24 mouse cellular contexts compared by ENCODE assay signal in genomic region chr10:17775079-17775478, GRCm38 (mm10). TPM values are rescaled to one million over a fixed set of nuclear protein-coding genes. Genes with fewer than 3 reads are reported as not detected.
A peak's percentile ranks its signal among the peaks of the same experiment; 100 is the strongest.
DNase-seq lines count a peak whose midpoint lies in the region; ATAC-seq and TF ChIP-seq lines count a peak whose summit lies in the region.
"Had no signal": no experiment of that assay in that cellular context is flagged by ENCODE, and none has a peak within 500 bp of the region (broad histone marks: within the 10 kb centered on the region; RNA-seq: fewer than 3 reads in every experiment).

No protein-coding gene starts in this region.

- no peak for TF ChIP-seq EP300 in lung, postnatal 0 days (IDR thresholded peaks at IDR 0.05)
- peak; percentile 89 for TF ChIP-seq EP300 in CH12.LX (IDR thresholded peaks at IDR 0.05; ENCODE audit: low read length)

- no peak overlapping the region for H3K4me2 ChIP-seq in lung, postnatal 0 days (replicated peaks; ENCODE audit: low read depth, low read length)
- no peak overlapping the region for H3K4me2 ChIP-seq in CH12.LX (ENCODE audit: insufficient read depth, low read depth, poor library complexity, severe bottlenecking)
- H3K4me2 ChIP-seq in kidney, embryonic 15.5 days: no peak overlapping the region
- H3K4me2 ChIP-seq: forebrain, embryonic 15.5 days; limb, embryonic 12.5 days; midbrain, embryonic 13.5 days; neural tube, embryonic 13.5 days had no signal

- no peaks in the 10 kb centered on the region for H3K9me3 ChIP-seq in lung, postnatal 0 days (ENCODE audit: low read length)
- H3K9me3 ChIP-seq in CH12.LX (replicated peaks; ENCODE audit: low read length): no peaks in the 10 kb centered on the region
- no peaks in the 10 kb centered on the region for H3K9me3 ChIP-seq in kidney, embryonic 15.5 days (replicated peaks)
- H3K9me3 ChIP-seq: forebrain, embryonic 15.5 days; limb, embryonic 12.5 days; midbrain, embryonic 13.5 days; neural tube, embryonic 13.5 days had no signal

- no peak for TF ChIP-seq CTCF in lung, postnatal 0 days (IDR thresholded peaks at IDR 0.05)
- no peak for TF ChIP-seq CTCF in lung, adult 2 months (IDR thresholded peaks at IDR 0.05; ENCODE audit: insufficient read depth, low read length)
- TF ChIP-seq CTCF in CH12.LX (conservative IDR thresholded peaks at IDR 0.05 in 1 of 2, IDR thresholded peaks at IDR 0.05 in 1 of 2; ENCODE audit: low read depth in 2 of 2, low read length in 2 of 2): no peak

- H3K79me2 ChIP-seq in CH12.LX (replicated peaks; ENCODE audit: control insufficient read depth, extremely low read depth, insufficient read depth, poor library complexity, severe bottlenecking): no peaks in the 10 kb centered on the region

- no peaks in the 10 kb centered on the region for H3K36me3 ChIP-seq in lung, postnatal 0 days (ENCODE audit: insufficient read depth, low read length)
- H3K36me3 ChIP-seq in CH12.LX (replicated peaks in 1 of 2; ENCODE audit: control insufficient read depth in 1 of 2, insufficient read depth in 1 of 2, low read length in 1 of 2): no peaks in the 10 kb centered on the region
- H3K36me3 ChIP-seq in splenic B cell, adult 2 months (ENCODE audit: control insufficient read depth, insufficient read depth, low read length, poor library complexity, severe bottlenecking): no peaks in the 10 kb centered on the region
- H3K36me3 ChIP-seq in kidney, embryonic 15.5 days: no peaks in the 10 kb centered on the region
- H3K36me3 ChIP-seq: forebrain, embryonic 15.5 days; limb, embryonic 12.5 days; midbrain, embryonic 13.5 days; neural tube, embryonic 13.5 days had no signal

- in situ Hi-C loops in CH12.LX (cut with MboI; ENCODE audit: low pct_ligation_motif_present, low pct_unique_long_range_greater_than_20kb, low sequenced_read_pairs): no loop called here

- H3K4me1 ChIP-seq in lung, postnatal 0 days (ENCODE audit: insufficient read depth, low read depth, low read length): no peaks in the 10 kb centered on the region
- no peaks in the 10 kb centered on the region for H3K4me1 ChIP-seq in lung, adult 2 months (ENCODE audit: control insufficient read depth, insufficient read depth, low read length)
- H3K4me1 ChIP-seq in CH12.LX (ENCODE audit: control insufficient read depth in 1 of 2, insufficient read depth in 2 of 2): peaks cover 15 to 42% of the 10 kb centered on the region in 2 experiments
- no peaks in the 10 kb centered on the region for H3K4me1 ChIP-seq in kidney, embryonic 15.5 days
- H3K4me1 ChIP-seq: forebrain, embryonic 15.5 days; limb, embryonic 12.5 days; midbrain, embryonic 13.5 days; neural tube, embryonic 13.5 days had no signal

- DNase-seq in lung, postnatal 0 days (ENCODE audit: low spot score): peak; percentile 29
- no peak for DNase-seq in lung, adult 2 months
- DNase-seq in CH12.LX (ENCODE audit: extremely low read depth): peak; percentile 74
- DNase-seq in induced T-regulatory cell, adult 2 months (ENCODE audit: low read depth): peak; percentile 83
- peak; percentile 35 for DNase-seq in splenic B cell, adult 2 months (ENCODE audit: low read depth, low spot score)
- no peak for DNase-seq in right cerebral cortex, adult 2 months (ENCODE audit: low spot score in 2 of 2)
- DNase-seq in spleen, postnatal 14 days (ENCODE audit: low spot score in 2 of 2): no peak
- DNase-seq: adrenal gland, postnatal 10 days; cerebellum, adult 9-11 months; embryo, embryonic 11 days; gastrocnemius, adult 2 months; heart, adult 2 months; kidney, adult 9 months; lung, postnatal 36 days; spleen, adult 18-20 months had no signal

- WGBS in lung, postnatal 0 days: 58% methylated on average over 4 of the region's 4 CpGs
- 52% methylated on average over 4 of the region's 4 CpGs for WGBS in lung, adult 2 months
- WGBS in kidney, embryonic 15.5 days: 65% methylated on average over 4 of the region's 4 CpGs

- dilution Hi-C loops in CH12.LX (cut with MboI; ENCODE audit: extremely low pct_ligation_motif_present, extremely low pct_unique_long_range_greater_than_20kb, low sequenced_read_pairs): no loop called here

- ATAC-seq in lung, postnatal 0 days: no peak
- ATAC-seq in kidney, embryonic 15.5 days (replicated peaks; ENCODE audit: low FRiP score): no peak
- ATAC-seq: forebrain, embryonic 15.5 days; hindbrain, postnatal 0 days; midbrain, embryonic 13.5 days had no signal

- no peak for TF ChIP-seq RAD21 in CH12.LX (IDR thresholded peaks at IDR 0.05; ENCODE audit: low read depth, low read length)

- H3K27ac ChIP-seq in lung, postnatal 0 days (ENCODE audit: low read length): no peak overlapping the region
- no peak overlapping the region for H3K27ac ChIP-seq in CH12.LX (ENCODE audit: insufficient read depth, low read depth)
- no peak overlapping the region for H3K27ac ChIP-seq in kidney, embryonic 15.5 days
- H3K27ac ChIP-seq: forebrain, embryonic 15.5 days; gastrocnemius, adult 2 months; heart, adult 2 months; hindbrain, postnatal 0 days; layer of hippocampus, adult 2 months; left cerebral cortex, adult 2 months; limb, embryonic 12.5 days; midbrain, embryonic 13.5 days; neural tube, embryonic 13.5 days had no signal

- no peak overlapping the region for H3K4me3 ChIP-seq in lung, postnatal 0 days (ENCODE audit: low read depth, low read length)
- H3K4me3 ChIP-seq in lung, adult 2 months (replicated peaks; ENCODE audit: extremely low read depth, low read depth, low read length): no peak overlapping the region
- no peak overlapping the region for H3K4me3 ChIP-seq in CH12.LX (replicated peaks in 1 of 3; ENCODE audit: low read depth in 2 of 3, low read length in 2 of 3, poor library complexity in 1 of 3)
- no peak overlapping the region for H3K4me3 ChIP-seq in kidney, embryonic 15.5 days (replicated peaks)
- H3K4me3 ChIP-seq: erythroblast, embryonic 14.5 days; forebrain, embryonic 15.5 days; gastrocnemius, adult 2 months; heart, adult 2 months; layer of hippocampus, adult 2 months; left cerebral cortex, adult 2 months; limb, embryonic 12.5 days; midbrain, embryonic 13.5 days; neural tube, embryonic 13.5 days had no signal

- TF ChIP-seq POLR2A in lung, adult 2 months (IDR thresholded peaks at IDR 0.05; ENCODE audit: borderline replicate concordance, extremely low read depth, low read depth, low read length): no peak
- TF ChIP-seq POLR2A in CH12.LX (IDR thresholded peaks at IDR 0.05; ENCODE audit: low read depth, low read length): no peak

- no peak overlapping the region for H3K9ac ChIP-seq in lung, postnatal 0 days (replicated peaks; ENCODE audit: low read depth)
- peak overlapping the region; percentile 23; the same call in 1 of the 2 replicates for H3K9ac ChIP-seq in CH12.LX (ENCODE audit: insufficient read depth, low read depth)
- no peak overlapping the region for H3K9ac ChIP-seq in kidney, embryonic 15.5 days
- H3K9ac ChIP-seq: forebrain, embryonic 15.5 days; limb, embryonic 12.5 days; midbrain, embryonic 13.5 days; neural tube, embryonic 13.5 days had no signal

- no peaks in the 10 kb centered on the region for H3K27me3 ChIP-seq in lung, postnatal 0 days (replicated peaks; ENCODE audit: insufficient read depth, low read length)
- no peaks in the 10 kb centered on the region for H3K27me3 ChIP-seq in CH12.LX (replicated peaks)
- H3K27me3 ChIP-seq in splenic B cell, adult 2 months (ENCODE audit: control insufficient read depth, insufficient read depth, low read length, poor library complexity, severe bottlenecking): no peaks in the 10 kb centered on the region
- no peaks in the 10 kb centered on the region for H3K27me3 ChIP-seq in kidney, embryonic 15.5 days
- H3K27me3 ChIP-seq: forebrain, embryonic 15.5 days; limb, embryonic 12.5 days; midbrain, embryonic 13.5 days; neural tube, embryonic 13.5 days had no signal

TF ChIP-seq in CH12.LX, 34 proteins besides CTCF, POLR2A, EP300 and RAD21 (continues in another document):
- TF ChIP-seq USF2 (conservative IDR thresholded peaks at IDR 0.05; ENCODE audit: low read depth, low read length) (no peak), CHD1 (IDR thresholded peaks at IDR 0.05; ENCODE audit: low read depth, low read length) (peak; percentile 74; the same call in 1 of the 2 replicates), ELF1 (IDR thresholded peaks at IDR 0.05; ENCODE audit: low read depth, low read length) (no peak; the same call in 1 of the 2 replicates), ZMIZ1 (IDR thresholded peaks at IDR 0.05; ENCODE audit: low read depth, low read length) (no peak), ZNF384 (IDR thresholded peaks at IDR 0.05; ENCODE audit: low read depth, low read length) (peak; percentile 35), MYC (IDR thresholded peaks at IDR 0.05; ENCODE audit: low read depth, low read length) (peak; percentile 93), JUN (IDR thresholded peaks at IDR 0.05; ENCODE audit: insufficient read depth, low read depth, low read length) (peak; percentile 40; the same call in 1 of the 2 replicates), ZC3H11A (IDR thresholded peaks at IDR 0.05; ENCODE audit: low read depth, low read length) (no peak), BHLHE40 (IDR thresholded peaks at IDR 0.05; ENCODE audit: low read depth, low read length) (peak; percentile 93), JUND (conservative IDR thresholded peaks at IDR 0.05; ENCODE audit: low read depth, low read length) (peak; percentile 80; the same call in 1 of the 2 replicates), USF1 (IDR thresholded peaks at IDR 0.05; ENCODE audit: low read depth, low read length) (no peak), GABPA (IDR thresholded peaks at IDR 0.05; ENCODE audit: insufficient replicate concordance, low read depth, low read length) (no peak), POLR2AphosphoS2 (IDR thresholded peaks at IDR 0.05; ENCODE audit: low read depth, low read length) (no peak), RCOR1 (conservative IDR thresholded peaks at IDR 0.05; ENCODE audit: low read depth, low read length) (no peak), HCFC1 (IDR thresholded peaks at IDR 0.05; ENCODE audit: low read depth, low read length) (no peak), NELFE (IDR thresholded peaks at IDR 0.05; ENCODE audit: low read depth, low read length) (no peak), ETS1 (conservative IDR thresholded peaks at IDR 0.05; ENCODE audit: low read depth, low read length) (peak; percentile 83)

RNA-seq across cellular contexts. Expression of gene Txlnb, which starts 20.9 kb away (rescaled TPM):
- polyA plus RNA-seq in lung, postnatal 0 days (2015; fragmentation: Nextera tagmentation; extraction: Ambion mirVana): 0.30 and 0.51 TPM in 2 replicates
- 1.3 and 6.4 TPM in 2 replicates for polyA plus RNA-seq in lung, adult 2 months (2012; rRNA removed)
- 2.6 and 4.9 TPM in 2 replicates for total RNA-seq in CH12.LX (2012; rRNA removed)
- 2.0 and 3.1 TPM in 2 replicates for total RNA-seq in CH12.LX (2014; rRNA removed)
- 5.1 and 5.2 TPM in 2 replicates for polyA plus RNA-seq in CH12.LX (2012; ENCODE audit: insufficient read length, low read depth)
- 1.3 and 1.5 TPM in 2 replicates for polyA plus RNA-seq in kidney, embryonic 15.5 days (2015; fragmentation: Nextera tagmentation; extraction: Ambion mirVana)

RNA-seq across cellular contexts. Expression of gene Cited2, which starts 52.1 kb away (rescaled TPM):
- 53.4 and 57.9 TPM in 2 replicates for polyA plus RNA-seq in lung, postnatal 0 days (2015; fragmentation: Nextera tagmentation; extraction: Ambion mirVana)
- 55.0 and 78.3 TPM in 2 replicates for polyA plus RNA-seq in lung, adult 2 months (2012; rRNA removed)
- total RNA-seq in CH12.LX (2012; rRNA removed) (25.3 and 28.6 TPM in 2 replicates), CH12.LX (2014; rRNA removed) (22.6 and 23.7 TPM in 2 replicates)
- 119 and 149 TPM in 2 replicates for polyA plus RNA-seq in CH12.LX (2012; ENCODE audit: insufficient read length, low read depth)
- 76.3 and 77.4 TPM in 2 replicates for polyA plus RNA-seq in kidney, embryonic 15.5 days (2015; fragmentation: Nextera tagmentation; extraction: Ambion mirVana)

Comparison
In these comparisons a context has a peak if more than half of its experiments do, and no peak if none do; other contexts are left out.
1. DNase-seq: peak in lung, postnatal 0 days (single experiment), CH12.LX (single experiment), induced T-regulatory cell, adult 2 months (single experiment) and splenic B cell, adult 2 months (single experiment); none in lung, adult 2 months (single experiment), right cerebral cortex, adult 2 months (0 of 2) and spleen, postnatal 14 days (0 of 2).